Mouse (Mus musculus): ENCODE data around the gene Gzma.

Gzma gene

DNA sequence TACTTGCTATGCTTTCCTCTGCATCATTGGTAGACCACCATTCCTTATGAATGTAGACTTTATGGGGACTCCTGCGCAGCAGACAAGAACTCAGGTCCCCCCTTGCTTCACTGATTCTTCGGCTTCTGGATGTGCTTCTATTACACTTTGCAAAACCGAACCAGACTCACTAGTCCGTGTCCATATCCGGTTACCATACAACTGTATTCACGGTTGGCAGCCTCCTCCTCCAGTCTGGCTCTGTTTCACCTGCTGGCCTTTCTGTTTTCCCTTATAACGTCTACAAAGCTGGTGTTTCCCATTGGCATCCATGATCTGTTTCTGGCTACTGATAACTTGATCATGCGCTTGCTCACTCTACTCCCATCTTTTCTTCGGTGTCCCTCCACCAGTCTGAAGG, 36.2 kb downstream of the Gzma start:
- no peak for TF ChIP-seq GATA4 (IDR thresholded peaks at IDR 0.05; ENCODE audit: insufficient replicate concordance, low read length)

DNA sequence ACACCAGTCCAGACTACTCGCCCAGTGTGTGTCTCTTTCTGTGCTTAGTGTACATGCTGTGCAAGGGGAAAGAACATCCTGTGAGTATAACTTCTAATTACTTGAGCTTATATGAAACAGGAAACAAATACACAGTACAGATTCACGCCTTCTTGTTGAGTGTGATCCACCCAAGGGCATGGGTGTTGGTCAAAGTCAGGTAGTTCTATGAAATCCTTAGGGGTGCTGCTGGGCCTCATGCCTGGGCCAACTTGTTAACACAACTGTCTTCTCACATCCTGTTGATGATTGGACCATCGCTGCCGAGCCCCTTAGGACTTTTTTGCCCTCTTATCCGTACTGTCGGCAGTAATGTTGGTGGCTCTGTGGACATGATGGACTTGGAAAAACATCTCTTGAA, 39.0 kb downstream of the Gzma start:
- TF ChIP-seq GATA4 (IDR thresholded peaks at IDR 0.05; ENCODE audit: insufficient replicate concordance, low read length): no peak

DNA sequence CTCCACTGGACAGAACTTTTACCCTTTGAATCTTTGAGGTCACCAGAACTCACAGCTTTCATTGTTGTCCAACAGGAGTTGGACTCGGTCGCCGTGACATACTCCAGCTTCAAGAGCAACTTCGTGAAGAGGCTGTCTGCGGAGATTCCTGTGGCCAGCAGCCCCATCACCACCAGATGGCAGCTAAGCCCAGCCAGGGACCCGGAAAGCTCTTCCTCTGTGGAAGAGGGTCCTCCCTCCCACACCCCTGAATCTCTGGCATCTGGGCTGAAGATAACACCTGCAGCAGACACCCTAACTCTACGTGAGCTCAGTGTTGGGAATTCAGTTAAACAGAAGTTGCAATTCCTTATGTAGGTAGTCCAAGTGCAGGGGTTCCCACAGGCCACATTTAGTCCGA, 45.0 kb downstream of the Gzma start:
- no peak for TF ChIP-seq GATA4 (IDR thresholded peaks at IDR 0.05; ENCODE audit: insufficient replicate concordance, low read length)

DNA sequence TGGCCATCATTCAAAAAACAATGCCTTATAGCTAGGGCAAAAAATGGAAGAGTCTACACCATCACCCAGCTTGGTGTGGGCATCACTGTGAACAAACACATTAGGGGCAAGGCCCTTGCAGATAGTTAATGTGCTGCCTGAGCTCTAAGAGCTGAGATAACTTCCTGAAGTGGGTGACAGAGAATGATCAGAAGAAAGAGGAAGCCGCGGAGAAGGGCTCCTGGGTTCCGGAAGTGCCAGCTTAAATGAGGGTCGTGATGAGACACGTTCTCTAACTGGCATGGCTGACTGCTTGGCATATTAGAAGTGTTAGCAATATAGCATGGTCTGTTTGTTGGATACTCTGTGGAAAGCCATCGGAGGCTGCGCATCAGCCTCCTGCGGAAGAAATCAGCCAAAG, 46.6 kb downstream of the Gzma start:
- no peak for TF ChIP-seq GATA4 (IDR thresholded peaks at IDR 0.05; ENCODE audit: insufficient replicate concordance, low read length)

DNA sequence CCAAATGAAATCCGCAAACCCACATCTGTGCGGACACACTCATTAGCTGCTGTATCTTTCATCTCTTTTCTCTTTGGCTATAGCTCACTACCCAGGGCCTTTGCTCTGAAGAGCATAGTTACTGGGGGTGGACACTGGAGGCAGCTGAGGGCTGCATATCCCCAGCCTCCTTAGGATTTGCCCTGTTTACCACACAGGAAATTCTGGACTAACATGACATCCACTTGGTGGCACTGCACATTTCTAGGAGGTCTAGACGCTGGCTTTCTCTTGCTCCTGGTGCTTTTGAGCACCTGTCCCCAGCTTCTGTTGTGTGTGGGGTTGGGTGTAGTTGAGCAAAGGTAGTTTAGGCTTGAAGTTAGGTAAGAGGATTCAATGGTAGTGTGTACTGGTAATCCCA, 53.1 kb downstream of the Gzma start:
- TF ChIP-seq GATA4 (IDR thresholded peaks at IDR 0.05; ENCODE audit: insufficient replicate concordance, low read length): no peak

DNA sequence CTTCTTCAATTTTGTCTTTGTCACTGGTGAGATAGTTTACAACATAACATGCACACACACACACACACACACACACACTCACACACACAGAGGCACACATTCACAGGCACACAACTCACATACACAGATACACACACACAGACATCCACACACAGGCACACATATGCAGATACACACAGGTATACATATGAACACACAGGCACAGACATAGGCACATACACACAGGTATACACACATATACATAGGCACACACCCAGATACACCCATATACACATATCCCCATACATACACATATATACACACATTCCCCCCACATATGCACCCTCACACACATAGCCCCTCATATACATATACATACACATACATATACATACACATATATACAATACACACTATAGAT, 53.8 kb downstream of the Gzma start:
- TF ChIP-seq GATA4 (IDR thresholded peaks at IDR 0.05; ENCODE audit: insufficient replicate concordance, low read length): no peak

DNA sequence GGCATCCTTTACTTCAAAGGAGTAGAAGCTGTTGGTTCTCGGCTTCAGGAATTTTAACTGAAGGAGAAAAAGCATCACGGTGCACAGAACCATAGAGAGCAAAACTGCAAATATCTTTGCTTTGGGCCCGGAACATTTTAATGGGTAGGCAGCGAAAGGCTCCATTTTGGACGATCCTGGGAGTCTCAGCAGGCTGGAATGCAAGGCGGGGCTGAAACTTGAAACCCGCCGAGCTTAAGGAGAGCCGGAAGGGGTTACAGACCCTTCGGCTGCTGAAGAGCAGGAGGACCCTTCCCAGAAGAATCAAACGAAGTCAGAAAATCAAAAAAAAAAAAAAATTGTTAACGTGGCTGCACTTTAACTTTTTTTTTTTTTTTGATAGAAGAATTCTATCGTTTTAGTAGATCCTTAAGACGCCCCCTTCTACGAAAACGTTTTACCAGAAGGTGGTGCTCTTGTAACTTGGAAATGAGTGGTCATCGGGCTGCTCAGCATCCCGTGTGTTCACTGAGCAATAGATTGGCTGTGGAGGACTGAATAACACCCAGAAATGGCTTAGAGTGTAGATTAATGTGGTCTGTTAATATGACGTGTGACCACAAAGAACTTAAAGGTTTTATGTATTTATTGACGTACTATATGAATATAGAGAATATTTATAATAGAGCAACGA, 54.4 kb downstream of the Gzma start, which contains the start of gene Gpx8:
TSS of gene Gpx8 (minus strand) at position 200 of the 673 bp plus-strand sequence.
- no peak for TF ChIP-seq GATA4 (IDR thresholded peaks at IDR 0.05; ENCODE audit: insufficient replicate concordance, low read length)

DNA sequence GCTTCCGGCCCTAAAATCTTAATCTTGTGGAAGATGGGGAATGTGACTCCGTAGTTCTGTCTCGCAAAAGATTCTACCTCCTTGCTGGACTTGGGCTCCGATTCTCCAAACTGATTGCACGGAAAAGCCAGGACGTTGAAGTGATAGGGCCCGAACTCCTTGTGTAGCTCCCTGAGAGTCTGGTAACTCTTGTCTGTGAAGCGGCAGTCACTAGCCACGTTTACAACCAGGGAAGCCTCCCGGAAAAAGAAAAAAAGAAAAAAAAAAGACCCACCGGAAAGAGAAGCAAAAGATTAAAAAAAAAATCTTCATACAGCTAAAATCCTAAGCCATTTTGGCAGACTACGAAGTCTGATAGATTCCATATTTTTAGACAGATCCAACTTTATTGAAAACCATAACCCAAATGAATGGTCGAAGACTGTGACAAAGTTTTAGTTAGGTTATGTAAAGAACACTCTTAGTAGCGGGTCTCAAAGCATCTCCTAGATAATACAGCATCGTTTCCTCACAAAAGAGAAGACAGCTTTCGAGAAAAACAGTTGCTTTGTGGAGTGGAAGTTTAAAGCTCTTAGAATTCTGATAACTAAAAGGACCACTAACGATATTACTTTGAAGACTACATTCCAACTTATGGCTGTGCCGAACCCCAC, 55.2 kb downstream of the Gzma start:
- TF ChIP-seq GATA4 (IDR thresholded peaks at IDR 0.05; ENCODE audit: insufficient replicate concordance, low read length): no peak

DNA sequence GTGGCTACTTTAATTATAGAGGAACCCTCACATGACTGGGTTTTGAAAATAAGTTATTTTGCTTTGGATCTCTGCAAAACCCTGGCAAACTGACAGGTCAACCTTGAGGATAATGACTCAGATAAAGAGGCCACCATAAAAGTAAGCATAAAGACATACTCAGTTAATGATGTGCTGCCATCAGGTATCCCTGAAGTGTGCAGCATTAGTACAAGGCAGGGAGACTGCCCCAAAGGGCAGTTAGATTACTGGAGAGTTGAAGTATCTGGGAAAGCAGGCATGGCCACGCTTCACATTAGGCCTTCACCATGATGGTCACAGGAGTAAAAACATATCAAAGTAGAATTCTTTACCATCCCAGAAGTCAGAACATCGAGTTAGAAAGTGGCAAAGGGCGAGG, 55.9 kb downstream of the Gzma start:
- no peak for TF ChIP-seq GATA4 (IDR thresholded peaks at IDR 0.05; ENCODE audit: insufficient replicate concordance, low read length)

Measured in liver, adult (tissue).